Mouse (Mus musculus): ENCODE results near the gene Plekhg2.
A peak's percentile ranks its signal among the peaks of the same experiment; 100 is the strongest.

DNA sequence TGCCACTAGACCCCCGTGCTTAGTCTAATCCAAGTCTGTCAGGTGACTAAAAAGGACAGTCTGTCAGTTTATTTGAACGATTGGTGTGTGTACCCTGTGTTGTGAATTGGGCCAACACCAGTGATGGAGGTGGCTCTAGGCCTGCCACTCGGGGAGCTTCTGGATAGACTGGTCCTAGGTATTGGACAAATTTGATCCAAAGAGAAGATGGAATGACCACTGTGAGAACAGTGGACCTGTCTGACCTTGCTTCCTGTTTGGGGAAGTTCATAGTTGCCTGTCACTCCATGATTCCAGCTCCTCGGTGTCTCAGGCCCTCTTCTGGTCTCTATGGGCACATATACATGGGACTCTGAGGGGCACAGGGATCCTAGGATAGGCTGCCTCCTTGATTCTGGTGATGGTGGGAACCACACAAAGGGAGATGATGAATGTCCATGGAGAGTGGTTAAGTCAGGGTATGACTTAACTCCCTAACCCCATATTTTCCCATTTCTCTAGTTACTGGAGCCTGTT is 20.7 kb downstream of the Plekhg2 start:
- TF ChIP-seq CTCF (IDR thresholded peaks at IDR 0.05) (peak; percentile 23), EP300 (IDR thresholded peaks at IDR 0.05) (no peak)
